Mouse (Mus musculus) gastrocnemius, postnatal 10 days (tissue): ENCODE measurements at regions not wholly inside any gene's neighbourhood (a gene's known extent, or its start where the extent isn't known, plus 50 kb on each side); places are given as distances from the start of the nearest gene placed in this dataset.

Experiments used
- DNase-seq: peaks from one replicate; pipeline ENCODE4 v3.0.0; 2021; ENCODE audit warnings: mixed read lengths

DNA sequence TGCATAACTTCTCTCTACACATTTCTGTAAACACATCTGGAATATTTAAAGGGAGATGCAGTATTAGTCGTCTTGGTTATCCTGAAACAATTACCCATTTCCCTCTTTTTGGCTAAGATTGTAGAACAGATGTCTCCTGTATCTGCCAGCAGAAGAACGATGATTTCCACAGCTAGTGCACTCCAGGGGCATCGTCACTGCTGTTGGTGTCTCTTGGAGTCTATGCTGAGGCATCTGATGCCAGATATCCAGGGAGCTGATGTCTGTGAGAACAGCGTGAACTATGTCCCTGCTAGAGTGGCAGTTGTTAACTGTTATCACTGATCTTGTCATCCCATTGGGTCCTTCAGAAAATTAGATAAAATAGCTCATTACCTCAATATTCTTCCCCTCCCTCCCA, 536.2 kb downstream of the Trhde start:
- DNase-seq, result no peak

DNA sequence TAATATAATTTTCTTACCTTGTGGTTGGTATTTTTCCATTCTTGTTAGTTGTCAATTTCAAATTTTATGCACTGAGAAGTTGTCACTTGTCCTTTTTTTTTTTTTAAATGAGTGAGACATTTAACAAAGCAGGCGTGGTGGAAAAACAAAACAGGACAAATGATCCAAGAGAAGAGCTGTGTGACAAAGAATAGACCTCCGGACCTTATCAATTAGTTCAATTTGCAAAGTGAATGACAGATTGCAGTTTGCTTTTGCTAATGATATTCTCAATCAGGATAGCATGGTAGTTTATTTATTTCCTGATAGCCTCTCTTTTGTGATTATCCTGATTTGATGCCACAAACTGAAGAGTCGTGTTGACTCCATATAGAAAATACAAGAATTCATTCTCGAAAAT, 560.5 kb downstream of the Trhde start:
- no peak for DNase-seq

DNA sequence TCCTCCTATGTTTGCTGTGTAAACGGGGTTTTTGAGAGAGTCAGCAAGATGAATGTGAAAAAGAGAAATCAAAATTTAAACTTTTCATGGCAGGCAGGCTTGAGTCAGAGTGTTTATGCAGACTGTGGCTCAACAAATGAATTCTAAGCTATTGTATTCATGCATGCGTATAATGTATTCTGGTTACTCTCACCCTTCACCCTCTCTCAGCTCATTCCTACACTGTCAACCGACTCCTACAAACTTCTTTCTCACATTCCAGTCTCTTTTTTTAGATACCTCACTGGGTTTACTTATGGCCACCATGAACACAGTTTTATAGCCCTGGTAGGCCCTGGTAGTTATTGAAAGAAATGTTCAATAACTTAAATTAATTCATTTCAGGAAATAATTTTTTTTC, 574.5 kb downstream of the Trhde start:
- no peak for DNase-seq

DNA sequence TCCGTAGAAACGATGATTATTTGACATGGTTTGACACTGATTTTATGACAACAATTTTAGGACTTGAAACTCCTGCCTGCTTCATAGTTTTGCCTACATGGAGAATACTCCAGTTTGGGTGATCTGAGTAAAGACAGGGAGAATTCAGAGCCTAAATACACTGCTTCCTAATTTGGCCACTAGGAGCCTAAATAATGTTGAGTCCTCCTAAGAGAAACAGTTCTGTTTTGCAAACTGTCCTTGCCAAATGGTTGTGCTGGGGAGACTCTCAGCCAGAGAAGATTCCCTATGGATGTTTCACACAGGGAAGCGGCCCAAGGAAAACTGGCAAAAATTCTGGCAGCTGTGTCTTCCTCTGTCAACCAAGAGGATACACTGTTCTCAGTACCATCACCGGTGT, 600.5 kb downstream of the Trhde start:
- no peak for DNase-seq

DNA sequence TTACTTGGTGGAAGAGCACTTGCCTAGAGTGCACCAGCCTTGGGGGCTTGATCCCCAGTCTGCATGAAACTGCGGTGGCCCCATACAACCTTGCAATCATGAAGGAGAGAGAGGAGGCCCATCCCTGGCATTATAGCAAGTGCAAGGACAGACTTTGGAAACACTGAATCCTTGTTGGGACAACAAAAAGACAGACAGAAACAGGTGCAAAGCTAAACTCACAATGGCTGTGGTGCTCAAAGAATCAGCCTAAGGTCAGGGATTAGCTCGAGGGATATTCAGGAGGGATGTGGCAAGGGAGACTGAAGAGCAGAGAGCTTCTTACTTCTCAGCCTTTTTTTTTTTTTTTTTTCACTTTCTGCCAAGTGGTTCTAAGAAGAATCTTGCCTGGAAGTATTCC, 601.2 kb downstream of the Trhde start:
- DNase-seq, result no peak

DNA sequence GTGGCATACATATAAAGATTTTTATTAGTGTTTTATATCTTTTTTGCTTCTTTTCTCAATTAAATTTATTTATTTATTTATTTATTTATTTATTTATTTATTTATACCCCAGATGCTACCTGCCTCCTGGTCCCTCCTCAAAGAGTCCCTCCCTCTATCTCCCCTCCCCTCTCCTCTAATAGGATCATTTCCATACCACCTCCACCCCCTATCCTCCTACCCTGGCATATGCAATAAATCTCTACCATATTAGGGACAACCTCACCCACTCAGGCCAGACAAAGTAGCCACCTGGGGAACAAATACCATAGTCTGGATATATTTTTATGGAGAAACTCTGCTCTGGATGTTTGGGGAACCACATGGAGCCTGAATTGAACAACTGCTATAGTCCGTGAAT, 615.8 kb downstream of the Trhde start:
- no peak for DNase-seq

DNA sequence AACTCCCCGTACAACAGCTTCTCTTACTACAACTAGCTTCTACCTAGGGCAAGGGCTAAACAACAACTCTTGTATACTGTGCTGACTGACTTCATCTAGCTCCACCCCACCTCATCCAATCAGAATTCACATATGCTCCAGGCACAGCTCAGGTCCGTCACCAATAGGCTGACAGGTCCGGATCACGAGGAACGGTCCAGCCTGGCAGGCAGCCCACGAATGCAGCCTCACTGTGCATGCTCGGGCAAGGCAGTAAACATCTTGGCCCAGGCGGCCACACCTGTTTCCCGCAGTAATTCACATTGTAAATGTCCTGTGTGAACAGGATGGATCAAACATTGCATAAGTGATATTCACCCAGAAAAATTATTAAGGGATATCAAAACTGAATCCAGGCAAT, 658.8 kb downstream of the Trhde start:
- peak; percentile 5 for DNase-seq

DNA sequence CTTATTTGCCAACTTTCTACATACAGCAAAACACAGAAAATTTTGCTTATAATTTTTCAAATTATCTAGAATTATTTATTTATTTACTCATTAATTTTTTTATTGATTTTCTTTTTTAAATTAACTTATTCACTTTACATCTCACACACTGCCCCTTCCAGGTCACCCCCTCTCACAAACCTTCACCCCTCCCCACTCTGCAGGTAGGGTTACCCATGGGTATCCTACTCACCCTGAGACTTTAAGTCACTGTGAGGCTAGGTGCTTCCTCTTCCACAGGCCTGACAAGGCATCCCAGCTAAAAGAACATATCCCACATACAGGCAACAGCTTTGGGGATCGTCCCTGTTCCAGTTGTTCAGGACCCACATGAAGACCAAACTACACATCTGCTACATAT, 664.2 kb downstream of the Trhde start:
- no peak for DNase-seq

DNA sequence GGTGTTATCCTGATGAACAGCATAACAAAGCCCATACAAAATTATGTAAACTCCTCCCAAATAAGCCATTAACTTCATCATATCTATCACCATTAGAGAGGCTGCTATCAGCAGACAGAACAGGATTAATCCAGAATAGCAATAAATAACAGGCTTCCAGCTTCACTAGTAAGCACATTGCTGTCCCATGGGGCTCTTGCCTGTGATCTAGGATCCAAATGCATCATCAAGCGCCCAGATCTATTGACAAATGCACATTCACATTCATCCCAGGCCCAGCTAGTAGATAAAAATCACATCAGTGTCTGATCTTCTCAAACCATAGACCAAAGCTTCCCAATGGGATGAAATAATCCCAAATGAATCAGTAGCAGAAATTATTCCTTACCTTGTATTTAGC, 665.0 kb downstream of the Trhde start:
- DNase-seq, result no peak
